Mouse (Mus musculus) kidney, postnatal 0 days (tissue): ENCODE results near the gene Akap7. TPM values are rescaled to one million over a fixed set of nuclear protein-coding genes. Genes with fewer than 3 reads are reported as not detected.

Experiments
- ATAC-seq: fragments of 200-750 bp; cut with Nextera tagmentation; replicated peaks from 2 replicates; pipeline ENCODE4 v1.8.0; 2017; ENCODE audit warnings: low read depth, moderate number of reproducible peaks, moderate TSS enrichment, moderate library complexity; ENCODE audit not compliant: low FRiP score
- DNase-seq: peaks from one replicate; pipeline ENCODE4 v3.0.0-alpha.2; 2016; ENCODE audit warnings: low spot score
- H3K27ac ChIP-seq: fragments of 300-500 bp; sonication (generic); 2 replicates; pipeline ENCODE4 v1.5.1; 2014; ENCODE audit warnings: mild to moderate bottlenecking
- H3K27me3 ChIP-seq: fragments of 300-500 bp; sonication (generic); 2 replicates; pipeline ENCODE4 v1.6.1; 2014; ENCODE audit warnings: low read length, mixed read lengths; ENCODE audit not compliant: insufficient read depth
- H3K36me3 ChIP-seq: fragments of 300-500 bp; sonication (generic); 2 replicates; pipeline ENCODE4 v1.6.1; 2014; ENCODE audit warnings: low read length, mixed read lengths; ENCODE audit not compliant: insufficient read depth
- H3K4me1 ChIP-seq: fragments of 300-500 bp; sonication (generic); replicated peaks from 2 replicates; pipeline ENCODE4 v1.6.1; 2014; ENCODE audit warnings: antibody characterized with exemption, low read length, mixed read lengths; ENCODE audit not compliant: insufficient read depth
- H3K4me2 ChIP-seq: fragments of 300-500 bp; sonication (generic); 2 replicates; pipeline ENCODE4 v1.6.1; 2014; ENCODE audit warnings: mild to moderate bottlenecking, low read length, moderate library complexity, mixed read lengths
- H3K4me3 ChIP-seq: fragments of 300-500 bp; sonication (generic); replicated peaks from 2 replicates; pipeline ENCODE4 v1.5.1; 2014; ENCODE audit warnings: low read depth, low read length
- H3K9ac ChIP-seq: fragments of 300-500 bp; sonication (generic); 2 replicates; pipeline ENCODE4 v1.6.1; 2014; ENCODE audit warnings: low read depth, low read length
- H3K9me3 ChIP-seq: fragments of 300-500 bp; sonication (generic); replicated peaks from 2 replicates; pipeline ENCODE4 v1.6.1; 2016; ENCODE audit warnings: low read length, inconsistent platforms, mixed read lengths
- CTCF ChIP-seq: IDR thresholded peaks from 2 replicates; pipeline ENCODE4 v1.5.1; 2016; ENCODE audit warnings: antibody characterized with exemption, low read depth, mild to moderate bottlenecking, moderate library complexity
- WGBS: fragments of 180-500 bp; shearing (Covaris S2); extraction: QIAGEN DNeasy Blood & Tissue Kit; methylation state at CpG from one replicate; pipeline ENCODE4 v1.1.7; 2014; 5-methylcytosine and 5-hydroxymethylcytosine counted together
- polyA plus RNA-seq: library from polyadenylated mRNA; unstranded; fragments of >200 nt; fragmentation: Nextera tagmentation; extraction: Ambion mirVana; gene quantifications from 2 replicates; pipeline ENCODE4 v1.2.1, GENCODE M21; 2015

Akap7 gene
- polyA plus RNA-seq, 1 experiment from 2014 or later = 40.3 TPM

GRCm38 (mm10) chr10:25283397-25283796, 24.3 kb downstream of the Akap7 start:
- no peaks in the 10 kb centered on the region for H3K4me1 ChIP-seq
- no peak overlapping the region for H3K4me3 ChIP-seq
- H3K27ac ChIP-seq = 0 out of 2 replicates have a peak overlapping the region, but pooled peaks have one; percentile 25
- TF ChIP-seq CTCF = no peak
- ATAC-seq (no peak), DNase-seq (peak; percentile 21)
- no peaks in the 10 kb centered on the region for H3K36me3 ChIP-seq
- H3K9me3 ChIP-seq = no peaks in the 10 kb centered on the region
- H3K27me3 ChIP-seq = no peaks in the 10 kb centered on the region
- WGBS = 61% methylated on average over 7 of the region's 7 CpGs
- H3K4me2 ChIP-seq = no peak overlapping the region
- H3K9ac ChIP-seq = no peak overlapping the region

GRCm38 (mm10) chr10:25280141-25280540, 27.5 kb downstream of the Akap7 start:
- 0 out of 2 replicates have a peak overlapping the region, but pooled peaks have one; percentile 19 for H3K27ac ChIP-seq
- TF ChIP-seq CTCF = no peak
- no peak for DNase-seq
- no peak overlapping the region for H3K4me2 ChIP-seq
- H3K9ac ChIP-seq = no peak overlapping the region
- H3K4me3 ChIP-seq = no peak overlapping the region
- no peaks in the 10 kb centered on the region for H3K36me3 ChIP-seq
- H3K27me3 ChIP-seq = no peaks in the 10 kb centered on the region
- ATAC-seq = no peak
- 71% methylated on average over 5 of the region's 5 CpGs for WGBS
- no peaks in the 10 kb centered on the region for H3K9me3 ChIP-seq
- H3K4me1 ChIP-seq = no peaks in the 10 kb centered on the region

- H3K9ac ChIP-seq = no peak overlapping the region
- no peak for ATAC-seq
- no peaks in the 10 kb centered on the region for H3K4me1 ChIP-seq
- no peak overlapping the region for H3K27ac ChIP-seq
- H3K27me3 ChIP-seq = no peaks in the 10 kb centered on the region
- H3K9me3 ChIP-seq = no peaks in the 10 kb centered on the region
- H3K4me2 ChIP-seq = no peak overlapping the region
- H3K4me3 ChIP-seq = no peak overlapping the region
- DNase-seq = no peak
- H3K36me3 ChIP-seq = no peaks in the 10 kb centered on the region
- WGBS = 67% methylated on average over 3 of the region's 3 CpGs
- no peak for TF ChIP-seq CTCF
Measured at GRCm38 (mm10) chr10:25279406-25279805, 28.3 kb downstream of the Akap7 start.

- Histone ChIP-seq H3K4me1 (no peaks in the 10 kb centered on the region), H3K9me3 (no peaks in the 10 kb centered on the region), H3K36me3 (no peaks in the 10 kb centered on the region), H3K4me2 (no peak overlapping the region), H3K27me3 (no peaks in the 10 kb centered on the region), H3K27ac (no peak overlapping the region), H3K4me3 (no peak overlapping the region), H3K9ac (no peak overlapping the region)
- no peak for TF ChIP-seq CTCF
- ATAC-seq = no peak
- 68% methylated on average over 7 of the region's 7 CpGs for WGBS
- peak; percentile 33 for DNase-seq
Measured at GRCm38 (mm10) chr10:25275492-25275891, 32.2 kb downstream of the Akap7 start.

GRCm38 (mm10) chr10:25274621-25275330, 32.9 kb downstream of the Akap7 start:
- no peaks in the 10 kb centered on the region for H3K4me1 ChIP-seq
- no peaks in the 10 kb centered on the region for H3K27me3 ChIP-seq
- H3K9ac ChIP-seq = no peak overlapping the region
- H3K9me3 ChIP-seq = no peaks in the 10 kb centered on the region
- H3K36me3 ChIP-seq = no peaks in the 10 kb centered on the region
- no peak for TF ChIP-seq CTCF
- H3K27ac ChIP-seq = no peak overlapping the region
- no peak for ATAC-seq
- no peak overlapping the region for H3K4me2 ChIP-seq
- DNase-seq = no peak
- WGBS = 88% methylated on average over 26 of the region's 26 CpGs
- H3K4me3 ChIP-seq = no peak overlapping the region

GRCm38 (mm10) chr10:25273731-25274130, 33.9 kb downstream of the Akap7 start:
- H3K4me1 ChIP-seq = no peaks in the 10 kb centered on the region
- H3K4me2 ChIP-seq = no peak overlapping the region
- no peaks in the 10 kb centered on the region for H3K27me3 ChIP-seq
- H3K27ac ChIP-seq = no peak overlapping the region
- H3K9ac ChIP-seq = no peak overlapping the region
- no peak overlapping the region for H3K4me3 ChIP-seq
- no peaks in the 10 kb centered on the region for H3K9me3 ChIP-seq
- no peaks in the 10 kb centered on the region for H3K36me3 ChIP-seq
- WGBS = 62% methylated on average over 1 of the region's 1 CpGs
- no peak for TF ChIP-seq CTCF
- DNase-seq = no peak
- ATAC-seq = no peak
